Mouse (Mus musculus): ENCODE results near the gene Commd1. TPM values are rescaled to one million over a fixed set of nuclear protein-coding genes. Genes with fewer than 3 reads are reported as not detected.

Gene Commd1
- polyA plus RNA-seq, 1 experiment = not detected

- TF ChIP-seq POLR2A (IDR thresholded peaks at IDR 0.05; ENCODE audit: insufficient read depth, low read depth, low read length) = no peak
- no peak for TF ChIP-seq CTCF (IDR thresholded peaks at IDR 0.05; ENCODE audit: insufficient read depth, low read depth, low read length)
- 76% methylated on average over 1 of the region's 1 CpGs for WGBS
- Histone ChIP-seq H3K27ac (ENCODE audit: insufficient read depth, low read depth, low read length) (no peak overlapping the region), H3K4me3 (ENCODE audit: insufficient read depth, low read depth, low read length) (no peak overlapping the region), H3K4me1 (ENCODE audit: control insufficient read depth, insufficient read depth, low read length) (peaks cover 10% of the 10 kb centered on the region; the same call in 1 of the 2 replicates)
Measured at GRCm38 (mm10) chr11:22979221-22979620, 3.0 kb downstream of the Commd1 start.

- Histone ChIP-seq H3K4me1 (ENCODE audit: control insufficient read depth, insufficient read depth, low read length) (peaks cover 10% of the 10 kb centered on the region; the same call in 1 of the 2 replicates), H3K27ac (ENCODE audit: insufficient read depth, low read depth, low read length) (no peak overlapping the region), H3K4me3 (ENCODE audit: insufficient read depth, low read depth, low read length) (no peak overlapping the region)
- TF ChIP-seq CTCF (IDR thresholded peaks at IDR 0.05; ENCODE audit: insufficient read depth, low read depth, low read length) = no peak
- no peak for TF ChIP-seq POLR2A (IDR thresholded peaks at IDR 0.05; ENCODE audit: insufficient read depth, low read depth, low read length)
- WGBS = 31% methylated on average over 1 of the region's 1 CpGs
Measured at GRCm38 (mm10) chr11:22978711-22979110, 3.5 kb downstream of the Commd1 start.

GRCm38 (mm10) chr11:22978215-22978614, 4.0 kb downstream of the Commd1 start:
- 93% methylated on average over 3 of the region's 3 CpGs for WGBS
- TF ChIP-seq CTCF (IDR thresholded peaks at IDR 0.05; ENCODE audit: insufficient read depth, low read depth, low read length) (no peak), POLR2A (IDR thresholded peaks at IDR 0.05; ENCODE audit: insufficient read depth, low read depth, low read length) (no peak)
- peaks cover 10% of the 10 kb centered on the region; the same call in 1 of the 2 replicates for H3K4me1 ChIP-seq (ENCODE audit: control insufficient read depth, insufficient read depth, low read length)

GRCm38 (mm10) chr11:22973599-22973998, 8.6 kb downstream of the Commd1 start:
- no peak for TF ChIP-seq CTCF (IDR thresholded peaks at IDR 0.05; ENCODE audit: insufficient read depth, low read depth, low read length)
- no peak for TF ChIP-seq POLR2A (IDR thresholded peaks at IDR 0.05; ENCODE audit: insufficient read depth, low read depth, low read length)
- Histone ChIP-seq H3K4me1 (ENCODE audit: control insufficient read depth, insufficient read depth, low read length) (peaks cover 4% of the 10 kb centered on the region; the same call in 1 of the 2 replicates), H3K27ac (ENCODE audit: insufficient read depth, low read depth, low read length) (no peak overlapping the region), H3K4me3 (ENCODE audit: insufficient read depth, low read depth, low read length) (peak overlapping the region; percentile 69)
- 50% methylated on average over 14 of the region's 14 CpGs for WGBS

More at GRCm38 (mm10) chr11:22978215-22978614, 4.0 kb downstream of the Commd1 start:
- H3K4me3 ChIP-seq (ENCODE audit: insufficient read depth, low read depth, low read length) = no peak overlapping the region
- no peak overlapping the region for H3K27ac ChIP-seq (ENCODE audit: insufficient read depth, low read depth, low read length)

GRCm38 (mm10) chr11:22972746-22973526, 9.2 kb downstream of the Commd1 start:
- TF ChIP-seq CTCF (IDR thresholded peaks at IDR 0.05; ENCODE audit: insufficient read depth, low read depth, low read length) (no peak), POLR2A (IDR thresholded peaks at IDR 0.05; ENCODE audit: insufficient read depth, low read depth, low read length) (no peak)
- 51% methylated on average over 44 of the region's 46 CpGs for WGBS

GRCm38 (mm10) chr11:22971835-22972709, 10.1 kb downstream of the Commd1 start, which contains the start of gene Zrsr1:
Gene Zrsr1, plus strand, starts transcription at chr11:22972005.
- TF ChIP-seq CTCF (IDR thresholded peaks at IDR 0.05; ENCODE audit: insufficient read depth, low read depth, low read length) = no peak
- 0 out of 2 replicates have a peak, but pooled peaks have one; percentile 44 for TF ChIP-seq POLR2A (IDR thresholded peaks at IDR 0.05; ENCODE audit: insufficient read depth, low read depth, low read length)
- H3K4me3 ChIP-seq (ENCODE audit: insufficient read depth, low read depth, low read length) = peak within 1 kb of the TSS; percentile 69
- 51% methylated on average over 56 of the region's 56 CpGs for WGBS
- H3K4me1 ChIP-seq (ENCODE audit: control insufficient read depth, insufficient read depth, low read length) = no peaks in the 10 kb centered on the region
- peak within 1 kb of the TSS; percentile 66 for H3K27ac ChIP-seq (ENCODE audit: insufficient read depth, low read depth, low read length)

More at GRCm38 (mm10) chr11:22972746-22973526, 9.2 kb downstream of the Commd1 start:
- peak overlapping the region; percentile 66 for H3K27ac ChIP-seq (ENCODE audit: insufficient read depth, low read depth, low read length)
- H3K4me1 ChIP-seq (ENCODE audit: control insufficient read depth, insufficient read depth, low read length) = no peaks in the 10 kb centered on the region
- peak overlapping the region; percentile 69 for H3K4me3 ChIP-seq (ENCODE audit: insufficient read depth, low read depth, low read length)

GRCm38 (mm10) chr11:22970546-22970945, 11.6 kb downstream of the Commd1 start:
- 97% methylated on average over 1 of the region's 1 CpGs for WGBS
- TF ChIP-seq CTCF (IDR thresholded peaks at IDR 0.05; ENCODE audit: insufficient read depth, low read depth, low read length) (no peak), POLR2A (IDR thresholded peaks at IDR 0.05; ENCODE audit: insufficient read depth, low read depth, low read length) (no peak)
- Histone ChIP-seq H3K4me1 (ENCODE audit: control insufficient read depth, insufficient read depth, low read length) (no peaks in the 10 kb centered on the region), H3K27ac (ENCODE audit: insufficient read depth, low read depth, low read length) (no peak overlapping the region), H3K4me3 (ENCODE audit: insufficient read depth, low read depth, low read length) (no peak overlapping the region)

- TF ChIP-seq POLR2A (IDR thresholded peaks at IDR 0.05; ENCODE audit: insufficient read depth, low read depth, low read length) = no peak
- TF ChIP-seq CTCF (IDR thresholded peaks at IDR 0.05; ENCODE audit: insufficient read depth, low read depth, low read length) = no peak
- no peak overlapping the region for H3K4me3 ChIP-seq (ENCODE audit: insufficient read depth, low read depth, low read length)
- no peak overlapping the region for H3K27ac ChIP-seq (ENCODE audit: insufficient read depth, low read depth, low read length)
- H3K4me1 ChIP-seq (ENCODE audit: control insufficient read depth, insufficient read depth, low read length) = no peaks in the 10 kb centered on the region
- 30% methylated on average over 6 of the region's 6 CpGs for WGBS
Measured at GRCm38 (mm10) chr11:22969486-22969885, 12.7 kb downstream of the Commd1 start.

Measured in olfactory bulb, adult 2 months (tissue).